Mouse (Mus musculus): ENCODE data around the gene Morc3.
A peak's percentile ranks its signal among the peaks of the same experiment; 100 is the strongest.

The Morc3 gene

GRCm38 (mm10) chr16:93884086-93884721 is 52.3 kb downstream of the Morc3 start:
- DNase-seq (ENCODE audit: low read depth) = no peak

GRCm38 (mm10) chr16:93884722-93885113 is 52.8 kb downstream of the Morc3 start:
- DNase-seq (ENCODE audit: low read depth) = no peak

- DNase-seq (ENCODE audit: low read depth) = no peak
Measured at GRCm38 (mm10) chr16:93888481-93888880, 56.6 kb downstream of the Morc3 start.

- no peak for DNase-seq (ENCODE audit: low read depth)
Measured at GRCm38 (mm10) chr16:93890948-93891604, 59.2 kb downstream of the Morc3 start.

GRCm38 (mm10) chr16:93893285-93893684 is 61.4 kb downstream of the Morc3 start:
- DNase-seq (ENCODE audit: low read depth) = no peak

- DNase-seq (ENCODE audit: low read depth) = no peak
Measured at GRCm38 (mm10) chr16:93903027-93903426, 71.1 kb downstream of the Morc3 start.

GRCm38 (mm10) chr16:93906156-93907014 is 74.5 kb downstream of the Morc3 start:
- DNase-seq (ENCODE audit: low read depth) = no peak

GRCm38 (mm10) chr16:93907761-93908160 is 75.8 kb downstream of the Morc3 start:
- no peak for DNase-seq (ENCODE audit: low read depth)

- DNase-seq (ENCODE audit: low read depth) = no peak
Measured at GRCm38 (mm10) chr16:93908196-93908595, 76.3 kb downstream of the Morc3 start.

GRCm38 (mm10) chr16:93909936-93910335 is 78.0 kb downstream of the Morc3 start:
- no peak for DNase-seq (ENCODE audit: low read depth)

- DNase-seq (ENCODE audit: low read depth) = no peak
Measured at GRCm38 (mm10) chr16:93910735-93911665, 79.1 kb downstream of the Morc3 start.

GRCm38 (mm10) chr16:93912158-93912557 is 80.2 kb downstream of the Morc3 start:
- no peak for DNase-seq (ENCODE audit: low read depth)

GRCm38 (mm10) chr16:93912808-93913207 is 80.9 kb downstream of the Morc3 start:
- no peak for DNase-seq (ENCODE audit: low read depth)

- no peak for DNase-seq (ENCODE audit: low read depth)
Measured at GRCm38 (mm10) chr16:93913881-93914576, 82.1 kb downstream of the Morc3 start.

GRCm38 (mm10) chr16:93915338-93915849 is 83.5 kb downstream of the Morc3 start:
- peak; percentile 37 for DNase-seq (ENCODE audit: low read depth)

- DNase-seq (ENCODE audit: low read depth) = peak; percentile 90
Measured at GRCm38 (mm10) chr16:93917712-93918678, 86.1 kb downstream of the Morc3 start.

GRCm38 (mm10) chr16:93918679-93919060 is 86.7 kb downstream of the Morc3 start:
- no peak for DNase-seq (ENCODE audit: low read depth)

- no peak for DNase-seq (ENCODE audit: low read depth)
Measured at GRCm38 (mm10) chr16:93919189-93919588, 87.3 kb downstream of the Morc3 start.

GRCm38 (mm10) chr16:93920673-93921072 is 88.8 kb downstream of the Morc3 start:
- DNase-seq (ENCODE audit: low read depth) = no peak
